Mouse (Mus musculus): ENCODE measurements around the gene Soat1. TPM values are rescaled to one million over a fixed set of nuclear protein-coding genes. Genes with fewer than 3 reads are reported as not detected.

Gene Soat1
- polyA plus RNA-seq, 1 experiment from 2014 or later, result 12.4 TPM

- Histone ChIP-seq H3K27me3 (no peaks in the 10 kb centered on the region), H3K4me2 (replicated peaks) (no peak overlapping the region), H3K27ac (replicated peaks) (no peak overlapping the region), H3K36me3 (no peaks in the 10 kb centered on the region), H3K4me3 (no peak overlapping the region), H3K9ac (replicated peaks) (no peak overlapping the region), H3K4me1 (no peaks in the 10 kb centered on the region), H3K9me3 (no peaks in the 10 kb centered on the region)
- 85% methylated on average over 3 of the region's 3 CpGs for WGBS
- no peak for ATAC-seq (replicated peaks)
Measured at GRCm38 (mm10) chr1:156481826-156482225, 7.7 kb upstream of the Soat1 start.

GRCm38 (mm10) chr1:156476535-156476934 lies 2.4 kb upstream of the Soat1 start:
- no peaks in the 10 kb centered on the region for H3K9me3 ChIP-seq
- 38% methylated on average over 7 of the region's 7 CpGs for WGBS
- no peak overlapping the region for H3K4me2 ChIP-seq (replicated peaks)
- no peak overlapping the region for H3K9ac ChIP-seq (replicated peaks)
- ATAC-seq (replicated peaks), result no peak
- no peak overlapping the region for H3K27ac ChIP-seq (replicated peaks)
- peaks cover 7% of the 10 kb centered on the region for H3K4me1 ChIP-seq
- H3K27me3 ChIP-seq, result no peaks in the 10 kb centered on the region
- no peak overlapping the region for H3K4me3 ChIP-seq
- H3K36me3 ChIP-seq, result no peaks in the 10 kb centered on the region

GRCm38 (mm10) chr1:156476016-156476415 lies 1.9 kb upstream of the Soat1 start:
- WGBS, result 26% methylated on average over 2 of the region's 2 CpGs
- Histone ChIP-seq H3K9ac (replicated peaks) (no peak overlapping the region), H3K4me3 (no peak overlapping the region), H3K27ac (replicated peaks) (no peak overlapping the region), H3K4me2 (replicated peaks) (no peak overlapping the region), H3K9me3 (no peaks in the 10 kb centered on the region), H3K4me1 (peaks cover 7% of the 10 kb centered on the region), H3K36me3 (no peaks in the 10 kb centered on the region), H3K27me3 (no peaks in the 10 kb centered on the region)
- no peak for ATAC-seq (replicated peaks)

- Histone ChIP-seq H3K36me3 (no peaks in the 10 kb centered on the region), H3K27me3 (no peaks in the 10 kb centered on the region), H3K9me3 (no peaks in the 10 kb centered on the region), H3K9ac (replicated peaks) (no peak overlapping the region), H3K4me1 (peaks cover 7% of the 10 kb centered on the region), H3K4me3 (no peak overlapping the region), H3K4me2 (replicated peaks) (no peak overlapping the region), H3K27ac (replicated peaks) (no peak overlapping the region)
- ATAC-seq (replicated peaks), result no peak
- 14% methylated on average over 3 of the region's 3 CpGs for WGBS
Measured at GRCm38 (mm10) chr1:156474854-156475253, 723 bp upstream of the Soat1 start.

GRCm38 (mm10) chr1:156473003-156473402 lies 1.1 kb downstream of the Soat1 start:
- WGBS, result 5% methylated on average over 11 of the region's 11 CpGs
- Histone ChIP-seq H3K4me1 (peaks cover 7% of the 10 kb centered on the region), H3K9ac (replicated peaks) (peak overlapping the region; percentile 19; the same call in 1 of the 2 replicates), H3K27ac (replicated peaks) (no peak overlapping the region), H3K4me2 (replicated peaks) (peak overlapping the region; percentile 66), H3K27me3 (no peaks in the 10 kb centered on the region), H3K4me3 (peak overlapping the region; percentile 72), H3K9me3 (no peaks in the 10 kb centered on the region), H3K36me3 (no peaks in the 10 kb centered on the region)
- no peak for ATAC-seq (replicated peaks)

- Histone ChIP-seq H3K9ac (replicated peaks) (no peak overlapping the region), H3K4me3 (no peak overlapping the region), H3K27ac (replicated peaks) (no peak overlapping the region), H3K9me3 (no peaks in the 10 kb centered on the region), H3K4me2 (replicated peaks) (no peak overlapping the region), H3K4me1 (peaks cover 7% of the 10 kb centered on the region), H3K27me3 (no peaks in the 10 kb centered on the region), H3K36me3 (no peaks in the 10 kb centered on the region)
- 90% methylated on average over 7 of the region's 7 CpGs for whole genome bisulfite sequencing
- ATAC-seq (replicated peaks), result no peak
Measured at GRCm38 (mm10) chr1:156471955-156472354, 2.2 kb downstream of the Soat1 start.

GRCm38 (mm10) chr1:156471071-156471470 lies 3.1 kb downstream of the Soat1 start:
- 90% methylated on average over 3 of the region's 3 CpGs for WGBS

GRCm38 (mm10) chr1:156470557-156470956 lies 3.6 kb downstream of the Soat1 start:
- Histone ChIP-seq H3K9ac (replicated peaks) (no peak overlapping the region), H3K27ac (replicated peaks) (no peak overlapping the region), H3K4me3 (no peak overlapping the region), H3K27me3 (no peaks in the 10 kb centered on the region), H3K36me3 (peaks cover 11% of the 10 kb centered on the region; the same call in 1 of the 2 replicates), H3K9me3 (no peaks in the 10 kb centered on the region), H3K4me1 (peaks cover 7% of the 10 kb centered on the region), H3K4me2 (replicated peaks) (no peak overlapping the region)
- ATAC-seq (replicated peaks), result no peak
- 77% methylated on average over 7 of the region's 7 CpGs for WGBS

More at GRCm38 (mm10) chr1:156471071-156471470, 3.1 kb downstream of the Soat1 start:
- no peak overlapping the region for H3K27ac ChIP-seq (replicated peaks)
- no peak overlapping the region for H3K4me2 ChIP-seq (replicated peaks)
- peaks cover 7% of the 10 kb centered on the region for H3K4me1 ChIP-seq
- H3K27me3 ChIP-seq, result no peaks in the 10 kb centered on the region
- no peak for ATAC-seq (replicated peaks)
- no peak overlapping the region for H3K9ac ChIP-seq (replicated peaks)
- peaks cover 5% of the 10 kb centered on the region; the same call in 1 of the 2 replicates for H3K36me3 ChIP-seq
- H3K9me3 ChIP-seq, result no peaks in the 10 kb centered on the region
- H3K4me3 ChIP-seq, result no peak overlapping the region

- Histone ChIP-seq H3K4me3 (no peak overlapping the region), H3K4me2 (replicated peaks) (no peak overlapping the region), H3K4me1 (peaks cover 7% of the 10 kb centered on the region), H3K27ac (replicated peaks) (no peak overlapping the region), H3K9me3 (no peaks in the 10 kb centered on the region), H3K27me3 (no peaks in the 10 kb centered on the region), H3K36me3 (peaks cover 16% of the 10 kb centered on the region; the same call in 1 of the 2 replicates), H3K9ac (replicated peaks) (no peak overlapping the region)
- 80% methylated on average over 3 of the region's 3 CpGs for WGBS
- no peak for ATAC-seq (replicated peaks)
Measured at GRCm38 (mm10) chr1:156468576-156468975, 5.6 kb downstream of the Soat1 start.

GRCm38 (mm10) chr1:156467655-156468255 lies 6.4 kb downstream of the Soat1 start:
- H3K4me1 ChIP-seq, result peaks cover 1% of the 10 kb centered on the region
- no peak for ATAC-seq (replicated peaks)
- H3K4me3 ChIP-seq, result no peak overlapping the region
- H3K9me3 ChIP-seq, result no peaks in the 10 kb centered on the region
- H3K27ac ChIP-seq (replicated peaks), result no peak overlapping the region
- WGBS, result 82% methylated on average over 12 of the region's 12 CpGs
- peaks cover 16% of the 10 kb centered on the region; the same call in 1 of the 2 replicates for H3K36me3 ChIP-seq
- no peaks in the 10 kb centered on the region for H3K27me3 ChIP-seq
- no peak overlapping the region for H3K9ac ChIP-seq (replicated peaks)
- H3K4me2 ChIP-seq (replicated peaks), result no peak overlapping the region

- Histone ChIP-seq H3K27ac (replicated peaks) (no peak overlapping the region), H3K4me2 (replicated peaks) (no peak overlapping the region), H3K4me1 (no peaks in the 10 kb centered on the region), H3K27me3 (no peaks in the 10 kb centered on the region), H3K4me3 (no peak overlapping the region), H3K36me3 (peaks cover 16% of the 10 kb centered on the region; the same call in 1 of the 2 replicates), H3K9ac (replicated peaks) (no peak overlapping the region), H3K9me3 (no peaks in the 10 kb centered on the region)
- no peak for ATAC-seq (replicated peaks)
- WGBS, result 83% methylated on average over 9 of the region's 9 CpGs
Measured at GRCm38 (mm10) chr1:156464963-156465362, 9.2 kb downstream of the Soat1 start.

GRCm38 (mm10) chr1:156463981-156464853 lies 9.9 kb downstream of the Soat1 start:
- Histone ChIP-seq H3K36me3 (peaks cover 16% of the 10 kb centered on the region; the same call in 1 of the 2 replicates), H3K27ac (replicated peaks) (no peak overlapping the region), H3K9ac (replicated peaks) (no peak overlapping the region), H3K27me3 (no peaks in the 10 kb centered on the region), H3K4me1 (no peaks in the 10 kb centered on the region), H3K4me3 (no peak overlapping the region), H3K4me2 (replicated peaks) (no peak overlapping the region), H3K9me3 (no peaks in the 10 kb centered on the region)
- 88% methylated on average over 8 of the region's 8 CpGs for WGBS
- no peak for ATAC-seq (replicated peaks)

Measured in forebrain, embryonic 15.5 days (tissue).